ENCODE assay signal across 8 mouse cellular contexts in genomic region chr11:59263870-59264563, GRCm38 (mm10). TPM values are rescaled to one million over a fixed set of nuclear protein-coding genes. Genes with fewer than 3 reads are reported as not detected.
DNase-seq lines count a peak whose midpoint lies in the region; ATAC-seq lines count a peak whose summit lies in the region.

No protein-coding gene starts in this region.

- H3K27me3 ChIP-seq in megakaryocyte, embryonic 14.5 days (replicated peaks) = peaks cover 89% of the 10 kb centered on the region
- H3K27me3 ChIP-seq in stomach, embryonic 15.5 days (replicated peaks) = peaks cover 35% of the 10 kb centered on the region

- WGBS in stomach, embryonic 15.5 days = 1% methylated on average over 56 of the region's 56 CpGs

- H3K9me3 ChIP-seq in megakaryocyte, embryonic 14.5 days = peaks cover 18% of the 10 kb centered on the region
- no peaks in the 10 kb centered on the region for H3K9me3 ChIP-seq in stomach, embryonic 15.5 days

- peak overlapping the region; percentile 89 for H3K4me3 ChIP-seq in megakaryocyte, embryonic 14.5 days (replicated peaks)
- peak overlapping the region; percentile 53 for H3K4me3 ChIP-seq in stomach, embryonic 15.5 days (replicated peaks)

- ATAC-seq in megakaryocyte, adult 5-6 weeks (ENCODE audit: poor library complexity, severe bottlenecking) = no peak
- ATAC-seq in hematopoietic stem cell, adult 5-6 weeks (replicated peaks in 1 of 2; ENCODE audit: insufficient read depth in 1 of 2, low FRiP score in 2 of 2, low TSS enrichment in 1 of 2, low read depth in 1 of 2, poor library complexity in 2 of 2, severe bottlenecking in 2 of 2) = peak; percentile 42 to 52
- peak; percentile 38; the same call in 1 of the 2 replicates for ATAC-seq in megakaryocyte progenitor cell, adult 5-6 weeks (replicated peaks; ENCODE audit: poor library complexity)
- ATAC-seq in stomach, embryonic 15.5 days (ENCODE audit: insufficient read depth, low FRiP score, low read depth) = no peak

- H3K4me1 ChIP-seq in megakaryocyte, embryonic 14.5 days = peaks cover 43% of the 10 kb centered on the region
- H3K4me1 ChIP-seq in stomach, embryonic 15.5 days = 0 out of 2 replicates have a peak, but pooled peaks cover 7% of the 10 kb centered on the region

- H3K27ac ChIP-seq in stomach, embryonic 15.5 days = no peak overlapping the region

- peak; percentile 37 for DNase-seq in embryo, embryonic 11.5 days (ENCODE audit: low read depth, low spot score)
- DNase-seq in left cerebral cortex, postnatal 14 days (ENCODE audit: low spot score in 2 of 2) = peak; percentile 35 to 58
- DNase-seq in cerebellum, adult 18-20 months = no peak

- intact Hi-C loops in left cerebral cortex, postnatal 14 days (cut with DNase I) = no loop called here

- peak overlapping the region; percentile 23 for H3K9ac ChIP-seq in stomach, embryonic 15.5 days

- no peaks in the 10 kb centered on the region for H3K36me3 ChIP-seq in megakaryocyte, embryonic 14.5 days (replicated peaks; ENCODE audit: low read length)
- H3K36me3 ChIP-seq in stomach, embryonic 15.5 days = no peaks in the 10 kb centered on the region

- H3K4me2 ChIP-seq in stomach, embryonic 15.5 days = peak overlapping the region; percentile 93

RNA-seq across cellular contexts. Expression of gene Wnt3a, which starts 26.5 kb away (rescaled TPM):
- not detected in 2 replicates for polyA plus RNA-seq in megakaryocyte, embryonic 14.5 days (2012; ENCODE audit: insufficient read depth, low replicate concordance)
- total RNA-seq in megakaryocyte, adult 5-6 weeks (2015) = not detected in 2 replicates
- not detected in 2 replicates for total RNA-seq in megakaryocyte, adult 5-6 weeks (2017)
- not detected in 2 replicates for total RNA-seq in hematopoietic stem cell, adult 5-6 weeks (2017)
- not detected for total RNA-seq in left cerebral cortex, postnatal 14 days (2021)
- total RNA-seq in megakaryocyte progenitor cell, adult 5-6 weeks (2015) = not detected in 2 replicates
- not detected in 2 replicates for total RNA-seq in megakaryocyte progenitor cell, adult 5-6 weeks (2017)
- 0.15 and 0.23 TPM in 2 replicates for polyA plus RNA-seq in stomach, embryonic 15.5 days (2015; fragmentation: Nextera tagmentation; extraction: Ambion mirVana)

RNA-seq across cellular contexts. Expression of gene Arf1, which starts 35.9 kb away (rescaled TPM):
- polyA plus RNA-seq in megakaryocyte, embryonic 14.5 days (2012; ENCODE audit: insufficient read depth, low replicate concordance) = 222 and 240 TPM in 2 replicates
- total RNA-seq in megakaryocyte, adult 5-6 weeks (2015) = 312 and 325 TPM in 2 replicates
- total RNA-seq in megakaryocyte, adult 5-6 weeks (2017) = 342 and 408 TPM in 2 replicates
- total RNA-seq in hematopoietic stem cell, adult 5-6 weeks (2017) = 237 and 263 TPM in 2 replicates
- total RNA-seq in left cerebral cortex, postnatal 14 days (2021) = 100 to 1,000 TPM; 417 to 455 TPM
- 280 and 290 TPM in 2 replicates for total RNA-seq in megakaryocyte progenitor cell, adult 5-6 weeks (2015)
- 343 and 378 TPM in 2 replicates for total RNA-seq in megakaryocyte progenitor cell, adult 5-6 weeks (2017)
- 666 and 701 TPM in 2 replicates for polyA plus RNA-seq in stomach, embryonic 15.5 days (2015; fragmentation: Nextera tagmentation; extraction: Ambion mirVana)

RNA-seq across cellular contexts. Expression of gene Wnt9a, which starts 42.7 kb away (rescaled TPM):
- polyA plus RNA-seq in megakaryocyte, embryonic 14.5 days (2012; ENCODE audit: insufficient read depth, low replicate concordance) = not detected in 2 replicates
- not detected in 2 replicates for total RNA-seq in megakaryocyte, adult 5-6 weeks (2015)
- not detected in 2 replicates for total RNA-seq in megakaryocyte, adult 5-6 weeks (2017)
- 0.30 TPM in 1 of 2 replicates, not detected in the other for total RNA-seq in hematopoietic stem cell, adult 5-6 weeks (2017)
- total RNA-seq in left cerebral cortex, postnatal 14 days (2021) = 10 to 100 TPM; 17.1 to 19.9 TPM
- not detected in 2 replicates for total RNA-seq in megakaryocyte progenitor cell, adult 5-6 weeks (2015)
- total RNA-seq in megakaryocyte progenitor cell, adult 5-6 weeks (2017) = not detected in 2 replicates
- polyA plus RNA-seq in stomach, embryonic 15.5 days (2015; fragmentation: Nextera tagmentation; extraction: Ambion mirVana) = 4.9 and 5.3 TPM in 2 replicates

RNA-seq across cellular contexts. Expression of gene 2310033P09Rik, which starts 55.9 kb away (rescaled TPM):
- polyA plus RNA-seq in megakaryocyte, embryonic 14.5 days (2012; ENCODE audit: insufficient read depth, low replicate concordance) = 11.5 and 33.5 TPM in 2 replicates
- 8.3 and 8.6 TPM in 2 replicates for total RNA-seq in megakaryocyte, adult 5-6 weeks (2015)
- 7.2 and 8.7 TPM in 2 replicates for total RNA-seq in megakaryocyte, adult 5-6 weeks (2017)
- 16.6 and 23.1 TPM in 2 replicates for total RNA-seq in hematopoietic stem cell, adult 5-6 weeks (2017)
- total RNA-seq in left cerebral cortex, postnatal 14 days (2021) = 10 to 100 TPM; 18.3 to 19.2 TPM
- total RNA-seq in megakaryocyte progenitor cell, adult 5-6 weeks (2015) = 14.9 and 17.9 TPM in 2 replicates
- 8.7 and 17.8 TPM in 2 replicates for total RNA-seq in megakaryocyte progenitor cell, adult 5-6 weeks (2017)
- polyA plus RNA-seq in stomach, embryonic 15.5 days (2015; fragmentation: Nextera tagmentation; extraction: Ambion mirVana) = 27.7 and 29.2 TPM in 2 replicates

Comparison
In these comparisons a context has a peak if more than half of its experiments do, and no peak if none do; other contexts are left out.
1. ATAC-seq: peak in hematopoietic stem cell, adult 5-6 weeks (2 of 2) and megakaryocyte progenitor cell, adult 5-6 weeks (single experiment); none in megakaryocyte, adult 5-6 weeks (single experiment) and stomach, embryonic 15.5 days (single experiment).
2. DNase-seq: peak in embryo, embryonic 11.5 days (single experiment) and left cerebral cortex, postnatal 14 days (2 of 2); none in cerebellum, adult 18-20 months (0 of 2).
3. RNA of gene Wnt9a, which starts 42.7 kb away (total RNA-seq): 17.1 to 19.9 TPM in left cerebral cortex, postnatal 14 days; 0.30 TPM in hematopoietic stem cell, adult 5-6 weeks, not detected in megakaryocyte, adult 5-6 weeks and not detected in megakaryocyte progenitor cell, adult 5-6 weeks; every median in the first group is over 10 times any median in the second.